Comparison of ENCODE assay signal across 31 mouse cellular contexts in genomic region chr13:65174102-65174501, GRCm38 (mm10). TPM values are rescaled to one million over a fixed set of nuclear protein-coding genes. Genes with fewer than 3 reads are reported as not detected.
A peak's percentile ranks its signal among the peaks of the same experiment; 100 is the strongest.
DNase-seq lines count a peak whose midpoint lies in the region; TF ChIP-seq lines count a peak whose summit lies in the region.
"Had no signal": no experiment of that assay in that cellular context is flagged by ENCODE, and none has a peak within 500 bp of the region (broad histone marks: within the 10 kb centered on the region; RNA-seq: fewer than 3 reads in every experiment).

No protein-coding gene starts in this region.

- no peaks in the 10 kb centered on the region for H3K9me3 ChIP-seq in ES-Bruce4 (replicated peaks; ENCODE audit: control insufficient read depth, insufficient read depth, low read length, poor library complexity, severe bottlenecking)
- no peaks in the 10 kb centered on the region for H3K9me3 ChIP-seq in ES-E14 (ENCODE audit: control insufficient read depth, insufficient read depth, low read depth, low read length)
- no peaks in the 10 kb centered on the region; the same call in 1 of the 2 replicates for H3K9me3 ChIP-seq in heart, embryonic 10.5 days
- H3K9me3 ChIP-seq: embryonic facial prominence, embryonic 15.5 days had no signal

- H3K36me3 ChIP-seq in ES-Bruce4 (ENCODE audit: control insufficient read depth, insufficient read depth, low read length, poor library complexity, severe bottlenecking), result no peaks in the 10 kb centered on the region; the same call in 1 of the 2 replicates
- H3K36me3 ChIP-seq in ES-E14 (ENCODE audit: control insufficient read depth, insufficient read depth, low read length, poor library complexity, severe bottlenecking), result no peaks in the 10 kb centered on the region
- no peaks in the 10 kb centered on the region for H3K36me3 ChIP-seq in heart, embryonic 10.5 days
- H3K36me3 ChIP-seq: embryonic facial prominence, embryonic 13.5 days; embryonic facial prominence, embryonic 15.5 days; forebrain, embryonic 10.5 days; forebrain, embryonic 12.5 days had no signal

- H3K4me3 ChIP-seq in ES-Bruce4 (ENCODE audit: low read depth, low read length) (no peak overlapping the region), ES-E14 (ENCODE audit: insufficient read depth in 1 of 2, low read depth in 1 of 2, low read length in 2 of 2, poor library complexity in 1 of 2, severe bottlenecking in 1 of 2) (no peak overlapping the region)
- no peak overlapping the region for H3K4me3 ChIP-seq in heart, embryonic 10.5 days
- H3K4me3 ChIP-seq: embryonic facial prominence, embryonic 13.5 days; embryonic facial prominence, embryonic 15.5 days; erythroblast, embryonic 14.5 days; forebrain, embryonic 10.5 days; forebrain, embryonic 12.5 days had no signal

- no peak for TF ChIP-seq CTCF in ES-Bruce4 (IDR thresholded peaks at IDR 0.05; ENCODE audit: low read depth, low read length)

- in situ Hi-C loops in ES-E14 (cut with MboI; ENCODE audit: low sequenced_read_pairs in 2 of 2, unreplicated experiment in 2 of 2), result no loop called here

- 0 out of 2 replicates have a peak, but pooled peaks have one; percentile 23 for TF ChIP-seq EP300 in ES-Bruce4 (IDR thresholded peaks at IDR 0.05; ENCODE audit: insufficient read depth, low read depth, low read length)

- H3K27ac ChIP-seq in ES-Bruce4 (ENCODE audit: insufficient read depth, low read length) (no peak overlapping the region), ES-E14 (ENCODE audit: insufficient read depth, low read depth, low read length, poor library complexity, severe bottlenecking) (no peak overlapping the region)
- no peak overlapping the region for H3K27ac ChIP-seq in heart, embryonic 10.5 days
- H3K27ac ChIP-seq: embryonic facial prominence, embryonic 13.5 days; embryonic facial prominence, embryonic 15.5 days; forebrain, embryonic 10.5 days; forebrain, embryonic 12.5 days had no signal

- DNase-seq in ES-E14 (ENCODE audit: low read depth, low spot score) (peak; percentile 47), ZHBTc4 (ENCODE audit: low read depth, low spot score) (peak; percentile 79)
- DNase-seq in heart, embryonic 10.5 days (ENCODE audit: low spot score), result no peak
- DNase-seq in kidney, postnatal 10 days, result no peak
- DNase-seq: adrenal gland, adult 2 months; adrenal gland, postnatal 10 days; adrenal gland, postnatal 25 days; B cell, adult 2 months; cerebellum, adult 11 months; cerebellum, adult 18-20 months; cerebellum, adult 8-10 months; cerebellum, adult 9-11 months; cerebellum, postnatal 14 days; cerebellum, postnatal 36 days; embryo, embryonic 11 days had no signal

- no peak overlapping the region for H3K9ac ChIP-seq in ES-Bruce4 (ENCODE audit: low read depth, poor library complexity, severe bottlenecking)
- no peak overlapping the region for H3K9ac ChIP-seq in ES-E14 (ENCODE audit: insufficient read depth, low read depth, low read length, poor library complexity, severe bottlenecking)
- H3K9ac ChIP-seq: embryonic facial prominence, embryonic 13.5 days; embryonic facial prominence, embryonic 15.5 days; forebrain, embryonic 12.5 days had no signal

- H3K4me1 ChIP-seq in ES-Bruce4 (ENCODE audit: control insufficient read depth, insufficient read depth, low read length) (no peaks in the 10 kb centered on the region), ES-E14 (ENCODE audit: control insufficient read depth in 2 of 2, insufficient read depth in 2 of 2, low read length in 2 of 2, poor library complexity in 1 of 2) (peaks cover 0 to 4% of the 10 kb centered on the region in 2 experiments; a peak in 1 of 4 replicates)
- H3K4me1 ChIP-seq in heart, embryonic 10.5 days, result no peaks in the 10 kb centered on the region; the same call in 1 of the 2 replicates
- H3K4me1 ChIP-seq: embryonic facial prominence, embryonic 13.5 days; embryonic facial prominence, embryonic 15.5 days had no signal

- no peak for TF ChIP-seq POLR2A in ES-Bruce4 (IDR thresholded peaks at IDR 0.05; ENCODE audit: insufficient read depth, low read length)

- H3K27me3 ChIP-seq in ES-Bruce4 (ENCODE audit: control insufficient read depth, insufficient read depth, low read length, poor library complexity, severe bottlenecking), result no peaks in the 10 kb centered on the region
- H3K27me3 ChIP-seq in heart, embryonic 10.5 days (ENCODE audit: insufficient read depth, poor library complexity, severe bottlenecking), result no peaks in the 10 kb centered on the region
- H3K27me3 ChIP-seq: embryonic facial prominence, embryonic 13.5 days; embryonic facial prominence, embryonic 15.5 days; forebrain, embryonic 12.5 days had no signal

- 79% methylated on average over 3 of the region's 3 CpGs for WGBS in heart, embryonic 10.5 days

TF ChIP-seq in ES-E14, 5 proteins besides CTCF, POLR2A, EP300 and RAD21:
- TF ChIP-seq ZNF384 (IDR thresholded peaks at IDR 0.05; ENCODE audit: low read depth, low read length) (no peak), MAFK (IDR thresholded peaks at IDR 0.05; ENCODE audit: insufficient read depth, low read depth, low read length) (0 out of 2 replicates have a peak, but pooled peaks have one; percentile 3), CHD2 (IDR thresholded peaks at IDR 0.05; ENCODE audit: low read depth, low read length) (no peak)

RNA-seq across cellular contexts. Expression of gene Olfr466, which starts 24.1 kb away (rescaled TPM):
- not detected in 2 replicates for polyA plus RNA-seq in ES-Bruce4 (2011; ENCODE audit: insufficient read depth, insufficient read length, low read depth, missing spikeins)
- total RNA-seq in ES-E14 (2012; rRNA removed), result not detected in 2 replicates
- polyA plus RNA-seq in heart, embryonic 10.5 days (2016; fragmentation: Nextera tagmentation; extraction: Ambion mirVana), result not detected in 2 replicates
- total RNA-seq: adrenal gland, adult 2 months; adrenal gland, postnatal 10 days; adrenal gland, postnatal 25 days; adrenal gland, postnatal 4 days; CH12.LX; common myeloid progenitor, adult 5-6 weeks; MEL had no signal
- polyA plus RNA-seq: adrenal gland, adult 2 months; brain, embryonic 14.5 days; embryonic facial prominence, embryonic 11.5 days; embryonic facial prominence, embryonic 13.5 days; embryonic facial prominence, embryonic 15.5 days; erythroblast, embryonic 14.5 days; forebrain, embryonic 10.5 days; forebrain, embryonic 12.5 days; forebrain, embryonic 14.5 days; forebrain, embryonic 16.5 days; frontal cortex, adult 2 months had no signal

RNA-seq across cellular contexts. Expression of gene Nlrp4f, which starts 31.7 kb away (rescaled TPM):
- polyA plus RNA-seq in ES-Bruce4 (2011; ENCODE audit: insufficient read depth, insufficient read length, low read depth, missing spikeins), result 28.1 and 29.2 TPM in 2 replicates
- 1.1 and 4.6 TPM in 2 replicates for total RNA-seq in ES-E14 (2012; rRNA removed)
- polyA plus RNA-seq in heart, embryonic 10.5 days (2016; fragmentation: Nextera tagmentation; extraction: Ambion mirVana), result not detected in 2 replicates
- total RNA-seq: CH12.LX; common myeloid progenitor, adult 5-6 weeks had no signal
- polyA plus RNA-seq: adrenal gland, adult 2 months; brain, embryonic 14.5 days; CD4-positive, CD25-positive, alpha-beta regulatory T cell, adult 4 months; embryonic facial prominence, embryonic 11.5 days; embryonic facial prominence, embryonic 15.5 days; erythroblast, embryonic 14.5 days; forebrain, embryonic 10.5 days; forebrain, embryonic 12.5 days; forebrain, embryonic 14.5 days; forebrain, embryonic 16.5 days had no signal

RNA-seq across cellular contexts. Expression of gene Olfr465-ps1, which starts 36.2 kb away (rescaled TPM):
- polyA plus RNA-seq in ES-Bruce4 (2011; ENCODE audit: insufficient read depth, insufficient read length, low read depth, missing spikeins), result not detected in 2 replicates
- total RNA-seq in ES-E14 (2012; rRNA removed), result not detected in 2 replicates
- polyA plus RNA-seq in heart, embryonic 10.5 days (2016; fragmentation: Nextera tagmentation; extraction: Ambion mirVana), result not detected in 2 replicates
- total RNA-seq: adrenal gland, adult 2 months; adrenal gland, postnatal 10 days; adrenal gland, postnatal 25 days; adrenal gland, postnatal 4 days; CH12.LX; common myeloid progenitor, adult 5-6 weeks; MEL had no signal
- polyA plus RNA-seq: adrenal gland, adult 2 months; brain, embryonic 14.5 days; CD4-positive, CD25-positive, alpha-beta regulatory T cell, adult 4 months; embryonic facial prominence, embryonic 11.5 days; embryonic facial prominence, embryonic 13.5 days; embryonic facial prominence, embryonic 15.5 days; erythroblast, embryonic 14.5 days; forebrain, embryonic 10.5 days; forebrain, embryonic 12.5 days; forebrain, embryonic 14.5 days; forebrain, embryonic 16.5 days; frontal cortex, adult 2 months had no signal

Comparison
In these comparisons a context has a peak if more than half of its experiments do, and no peak if none do; other contexts are left out.
1. DNase-seq: peak in ES-E14 (single experiment) and ZHBTc4 (single experiment); none in heart, embryonic 10.5 days (single experiment) and kidney, postnatal 10 days (single experiment).
2. RNA of gene Nlrp4f, which starts 31.7 kb away (polyA plus RNA-seq): 28.1 to 29.2 TPM in ES-Bruce4; not detected in heart, embryonic 10.5 days; every median in the first group is over 10 times any median in the second.